Mouse (Mus musculus): ENCODE data around the gene Eif4b.

Eif4b gene

DNA sequence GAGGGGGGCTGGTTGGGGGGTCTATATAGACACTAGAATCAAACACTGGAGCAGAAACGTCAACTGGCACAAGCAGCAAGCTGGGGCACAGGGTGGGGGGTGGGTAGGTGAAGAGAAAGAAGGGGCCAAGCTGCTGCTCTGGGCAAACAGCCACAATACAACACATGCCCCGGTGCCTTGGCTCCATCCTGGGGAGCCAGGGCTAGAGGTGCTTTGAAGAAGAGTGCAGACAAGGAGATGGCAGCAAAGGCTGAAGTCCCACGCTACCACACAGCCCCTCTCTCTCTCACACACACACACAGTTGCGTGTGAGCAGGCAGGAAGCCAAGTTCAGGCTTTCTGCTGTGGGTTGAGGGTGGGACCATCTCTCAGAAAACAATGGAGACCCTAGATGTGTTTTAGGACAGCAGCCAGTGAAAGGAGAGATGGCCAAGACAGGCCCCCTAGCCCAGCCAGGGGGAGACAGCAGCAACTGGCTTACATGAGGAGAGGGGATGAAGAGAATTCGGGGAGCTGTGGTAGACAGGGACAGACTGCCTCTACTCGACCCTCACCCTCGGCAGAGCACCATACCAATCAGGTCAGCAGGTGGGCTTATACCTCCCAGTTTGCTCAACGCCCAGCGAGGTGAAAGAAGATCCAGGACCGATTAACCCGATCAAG lies 43.3 kb downstream of the Eif4b start:
- in situ Hi-C loops (cut with MseI, MboI) = no loop called here

DNA sequence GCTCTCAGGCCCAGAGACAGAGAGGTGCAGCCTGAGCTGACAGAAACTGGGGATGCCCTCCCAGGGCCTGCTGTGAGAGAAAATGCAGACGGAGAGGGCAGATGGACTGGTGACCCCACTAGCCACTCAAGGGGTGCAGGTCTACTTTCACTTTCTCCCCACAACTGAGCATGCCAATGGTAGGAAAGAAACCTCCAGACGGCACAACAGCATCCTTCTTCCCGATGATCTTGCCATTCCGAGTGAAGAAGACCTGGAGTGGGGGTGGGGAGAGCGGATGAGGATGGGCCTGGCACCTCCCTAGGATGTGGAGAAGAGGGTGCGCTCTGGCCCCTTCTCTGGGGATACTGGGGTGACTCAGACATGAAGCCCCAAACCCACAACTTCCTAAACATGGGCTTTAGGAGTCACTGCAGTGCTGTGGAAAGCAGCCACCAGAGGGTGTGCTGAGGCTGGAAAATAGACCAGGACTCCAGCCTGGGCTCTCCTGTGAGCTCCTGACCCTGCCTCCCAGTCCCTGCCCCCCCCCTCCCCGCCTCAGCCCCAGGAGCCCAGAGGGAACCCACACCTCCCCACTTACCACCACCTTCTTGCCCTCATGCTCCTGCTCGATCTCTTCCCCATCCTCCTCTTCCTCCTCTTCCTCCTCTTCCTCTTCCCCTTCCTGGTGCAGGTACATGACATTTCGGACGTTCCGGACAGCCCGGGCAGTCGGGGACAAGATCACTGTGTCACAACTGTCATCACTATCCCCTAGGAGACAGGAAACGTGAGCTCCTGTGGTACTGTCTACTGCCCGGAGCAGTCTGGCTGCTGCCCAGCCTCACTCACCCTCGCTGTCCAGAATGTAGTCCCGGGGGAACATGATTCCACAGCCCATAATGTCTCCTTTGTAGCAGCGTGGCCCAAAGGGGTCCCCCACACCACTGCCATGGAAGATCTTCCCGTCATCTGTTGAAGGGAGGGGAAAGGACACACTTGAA lies 44.2 kb downstream of the Eif4b start:
- in situ Hi-C loops (cut with MseI, MboI) = no loop called here

DNA sequence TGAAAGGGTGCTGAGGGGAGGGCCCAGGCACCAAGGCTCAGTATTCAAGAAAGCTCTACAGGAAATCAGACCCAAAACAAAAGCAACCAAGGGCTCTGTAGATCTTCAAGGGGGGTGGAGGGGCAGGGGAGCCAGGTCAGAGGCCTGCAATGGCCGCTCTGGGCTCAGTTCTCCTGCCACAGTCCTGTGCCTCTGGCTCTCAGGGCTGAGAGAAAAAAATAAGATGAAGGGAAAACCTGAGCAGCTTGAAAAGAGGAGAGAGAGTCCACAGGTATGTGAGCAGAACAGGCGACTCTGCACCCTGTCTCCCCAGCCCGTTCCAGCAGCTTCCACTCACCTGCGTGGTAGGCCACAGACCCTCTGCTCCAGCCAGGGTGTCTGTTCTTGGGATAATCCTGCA lies 45.0 kb downstream of the Eif4b start:
- in situ Hi-C loops (cut with MseI, MboI) = no loop called here

GRCm38 (mm10) chr15:102119121-102119830 lies 45.7 kb downstream of the Eif4b start:
- in situ Hi-C loops (cut with MseI, MboI) = no loop called here

DNA sequence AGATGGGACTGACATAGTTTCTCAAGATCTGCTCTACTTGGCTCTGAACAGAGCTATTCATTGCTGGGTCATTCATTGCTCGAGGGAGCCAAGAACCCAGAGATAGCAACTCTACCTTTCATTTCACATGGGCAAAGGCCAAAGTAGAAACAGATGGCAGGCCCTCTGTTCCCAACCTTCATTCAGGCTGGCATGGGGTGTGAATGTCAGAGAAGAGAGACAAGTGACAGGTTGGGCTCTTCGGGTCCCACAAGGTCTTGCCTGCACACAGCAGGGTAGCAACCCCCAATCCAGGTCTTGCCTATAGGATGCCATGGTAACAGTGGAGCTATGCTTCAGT lies 46.2 kb downstream of the Eif4b start:
- in situ Hi-C loops (cut with MseI, MboI) = no loop called here

GRCm38 (mm10) chr15:102120530-102120929 lies 47.0 kb downstream of the Eif4b start:
- in situ Hi-C loops (cut with MseI, MboI) = no loop called here

DNA sequence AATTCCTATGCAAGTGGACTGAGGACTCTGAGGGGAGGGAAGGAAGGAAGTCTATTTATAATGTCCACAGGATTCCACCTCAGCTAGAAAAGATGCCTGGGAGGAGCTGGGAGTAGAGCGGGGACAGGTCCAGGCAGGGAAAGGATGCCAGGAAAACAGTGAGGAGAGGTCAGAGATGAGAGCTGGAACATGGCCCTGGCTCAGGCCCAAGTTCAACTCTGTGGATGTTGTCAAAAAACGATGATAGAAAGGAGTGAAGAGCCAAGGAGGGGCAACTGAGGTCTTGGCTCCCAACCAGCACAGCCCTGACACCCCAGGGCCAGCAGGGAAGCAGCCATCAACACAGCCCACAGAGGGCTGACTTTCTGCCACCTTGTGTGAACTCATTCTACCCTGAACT lies 52.7 kb downstream of the Eif4b start:
- in situ Hi-C loops (cut with MseI, MboI) = no loop called here

DNA sequence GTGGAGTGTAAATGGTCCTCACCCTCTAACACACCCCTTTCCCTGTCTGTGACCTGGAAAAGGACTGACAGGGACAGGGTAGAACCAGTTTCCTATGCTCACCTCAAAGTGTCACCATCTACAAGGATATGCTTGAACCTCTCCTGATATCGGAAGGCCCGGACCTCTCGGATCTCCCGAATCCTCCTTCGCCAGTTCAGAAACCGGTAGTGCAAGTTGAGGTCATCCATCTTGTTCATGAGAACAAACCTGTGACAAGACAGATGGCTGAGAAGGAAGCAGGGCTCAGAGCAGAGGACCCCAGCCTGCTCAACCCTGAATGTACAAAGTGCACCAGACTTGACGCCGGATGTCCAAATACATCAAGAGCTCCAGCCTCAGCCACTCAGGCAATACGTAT lies 59.7 kb downstream of the Eif4b start:
- in situ Hi-C loops (cut with MseI, MboI) = no loop called here

DNA sequence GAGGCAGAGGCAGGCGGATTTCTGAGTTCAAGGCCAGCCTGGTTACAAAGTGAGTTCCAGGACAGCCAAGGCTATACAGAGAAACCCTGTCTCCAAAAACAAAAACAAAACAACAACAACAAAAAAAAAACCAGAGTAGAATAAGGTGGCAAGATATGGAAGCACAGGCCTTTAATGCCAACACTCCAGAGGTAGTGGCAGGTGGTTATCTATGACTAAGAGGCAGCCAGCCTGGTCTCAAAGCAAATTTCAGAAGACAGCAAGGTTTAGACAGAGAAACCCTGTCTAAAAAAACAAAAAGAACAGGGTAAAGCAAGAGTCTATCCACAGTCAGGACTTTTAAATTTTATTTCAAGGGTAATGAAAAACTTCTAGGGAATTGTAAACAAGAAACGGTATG lies 61.1 kb downstream of the Eif4b start:
- in situ Hi-C loops (cut with MseI, MboI) = no loop called here

- in situ Hi-C loops (cut with MseI, MboI) = no loop called here
Measured at GRCm38 (mm10) chr15:102135522-102136128, 62.1 kb downstream of the Eif4b start.

GRCm38 (mm10) chr15:102136129-102136758 lies 62.7 kb downstream of the Eif4b start, which contains the start of gene Spryd3:
TSS of gene Spryd3 (minus strand) at chr15:102136234.
- in situ Hi-C loops (cut with MseI, MboI) = no loop called here

DNA sequence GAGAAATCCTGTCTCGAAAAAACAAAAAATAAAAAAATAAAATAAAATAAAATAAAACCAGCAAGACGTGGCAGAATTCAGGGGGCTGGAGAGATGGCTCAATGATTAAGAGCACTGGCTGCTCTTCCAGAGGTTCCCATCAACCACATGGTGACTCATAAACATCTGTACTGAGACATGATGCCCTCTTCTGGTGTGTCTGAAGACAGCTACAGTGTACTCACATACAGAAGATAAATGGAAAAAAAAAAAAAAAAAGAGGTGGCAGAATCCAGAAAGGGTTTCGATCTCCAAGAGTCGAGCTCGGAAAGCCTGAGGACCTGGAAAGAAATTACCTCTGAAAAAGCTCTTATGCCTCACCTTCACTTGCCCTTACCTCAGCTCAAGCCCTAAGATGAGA lies 67.5 kb downstream of the Eif4b start:
- in situ Hi-C loops (cut with MseI, MboI) = no loop called here

- in situ Hi-C loops (cut with MseI, MboI) = no loop called here
Measured at GRCm38 (mm10) chr15:102142914-102143912, 69.6 kb downstream of the Eif4b start.

GRCm38 (mm10) chr15:102144274-102144711 lies 70.7 kb downstream of the Eif4b start, which contains the start of gene Igfbp6:
TSS of gene Igfbp6 (plus strand) at chr15:102144362.
- in situ Hi-C loops (cut with MseI, MboI) = no loop called here

- in situ Hi-C loops (cut with MseI, MboI) = no loop called here
Measured at GRCm38 (mm10) chr15:102144726-102145125, 71.2 kb downstream of the Eif4b start.

- in situ Hi-C loops (cut with MseI, MboI) = no loop called here
Measured at GRCm38 (mm10) chr15:102145330-102145729, 71.8 kb downstream of the Eif4b start.

- in situ Hi-C loops (cut with MseI, MboI) = no loop called here
Measured at GRCm38 (mm10) chr15:102146089-102146488, 72.5 kb downstream of the Eif4b start.
